Mouse (Mus musculus): ENCODE data around the gene Odc1.

- TF ChIP-seq POLR2A (IDR thresholded peaks at IDR 0.05; ENCODE audit: borderline replicate concordance, control insufficient read depth, low read depth, low read length), result no peak
- no peak for TF ChIP-seq CTCF (IDR thresholded peaks at IDR 0.05; ENCODE audit: control insufficient read depth, insufficient read depth, low read length)
Observed at GRCm38 (mm10) chr12:17505620-17506074, 38.9 kb upstream of the Odc1 start.
